Mouse (Mus musculus) heart, postnatal 0 days (tissue): ENCODE measurements around the gene Ntrk3.

Source experiments
- CTCF ChIP-seq: IDR thresholded peaks from 2 replicates; pipeline ENCODE4 v1.5.1; 2016; ENCODE audit warnings: antibody characterized with exemption, control low read depth, low read depth
- EP300 ChIP-seq: IDR thresholded peaks from 2 replicates; pipeline ENCODE4 v1.6.1; 2016; ENCODE audit warnings: antibody characterized with exemption, low read depth

DNA sequence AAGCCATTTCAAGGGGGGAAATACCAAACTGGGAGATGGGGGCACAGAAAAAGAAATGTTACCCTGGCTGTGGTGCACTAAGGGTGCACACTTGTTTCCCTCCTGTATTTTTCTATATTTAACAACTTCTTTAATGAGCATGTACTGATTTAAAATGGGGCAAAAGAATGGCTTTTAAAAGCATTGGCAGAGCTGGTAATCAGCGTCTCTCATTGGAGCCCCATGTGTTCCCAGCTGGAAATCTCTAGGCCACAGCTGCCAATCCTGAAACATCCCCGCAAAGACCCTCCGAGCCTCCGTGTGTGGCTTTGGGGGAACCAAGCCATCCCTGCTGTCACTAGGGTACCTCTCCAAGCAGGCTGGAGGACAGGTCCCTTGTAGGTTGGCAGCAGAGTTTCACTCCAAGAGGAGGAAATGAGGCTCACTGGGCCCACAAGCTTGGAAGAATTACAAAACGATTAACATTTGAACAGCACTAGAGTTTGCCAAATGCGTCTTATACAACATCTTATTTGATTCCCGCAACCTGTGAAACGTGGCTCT lies 16.7 kb upstream of the Ntrk3 start:
- TF ChIP-seq CTCF, result no peak
- no peak for TF ChIP-seq EP300
